Mouse (Mus musculus) hindlimb bud, embryonic 11.5 days (tissue): Measurements from ENCODE around the gene Olfr239.
"Not testable (repeated sequence)": the region's sequence is repeated elsewhere in the genome, so short reads cannot be mapped to it uniquely, and the experiment has no call there.

Source experiments
- DNase-seq: peaks from one replicate; pipeline ENCODE4 v3.0.0-alpha.2; 2012; ENCODE audit warnings: low read depth, low spot score; ENCODE audit errors: extremely low spot score

Gene Olfr239

GRCm38 (mm10) chr17:33191002-33191401 is at the start of gene Olfr239:
Olfr239 (plus strand) TSS chr17:33191302.
- not testable (repeated sequence) for DNase-seq

GRCm38 (mm10) chr17:33168147-33168546 is 23.0 kb upstream of the Olfr239 start, which contains the start of gene Olfr55:
Olfr55 (plus strand) TSS chr17:33168447.
- DNase-seq, result not testable (repeated sequence)

- no peak for DNase-seq
These were observed 30.5 kb downstream of the Olfr239 start, which contains the start of gene Olfr1564 for GRCm38 (mm10) chr17:33221590-33221989. Olfr1564 (minus strand) TSS chr17:33221690.

GRCm38 (mm10) chr17:33236646-33237045 is 45.5 kb downstream of the Olfr239 start:
- not testable (repeated sequence) for DNase-seq
